Mouse (Mus musculus): Measurements from ENCODE around the gene Smim15. TPM values are rescaled to one million over a fixed set of nuclear protein-coding genes. Genes with fewer than 3 reads are reported as not detected.

Smim15 gene
- polyA plus RNA-seq (2015; fragmentation: Nextera tagmentation; extraction: Ambion mirVana), result 48.4 and 53.2 TPM in 2 replicates

DNA sequence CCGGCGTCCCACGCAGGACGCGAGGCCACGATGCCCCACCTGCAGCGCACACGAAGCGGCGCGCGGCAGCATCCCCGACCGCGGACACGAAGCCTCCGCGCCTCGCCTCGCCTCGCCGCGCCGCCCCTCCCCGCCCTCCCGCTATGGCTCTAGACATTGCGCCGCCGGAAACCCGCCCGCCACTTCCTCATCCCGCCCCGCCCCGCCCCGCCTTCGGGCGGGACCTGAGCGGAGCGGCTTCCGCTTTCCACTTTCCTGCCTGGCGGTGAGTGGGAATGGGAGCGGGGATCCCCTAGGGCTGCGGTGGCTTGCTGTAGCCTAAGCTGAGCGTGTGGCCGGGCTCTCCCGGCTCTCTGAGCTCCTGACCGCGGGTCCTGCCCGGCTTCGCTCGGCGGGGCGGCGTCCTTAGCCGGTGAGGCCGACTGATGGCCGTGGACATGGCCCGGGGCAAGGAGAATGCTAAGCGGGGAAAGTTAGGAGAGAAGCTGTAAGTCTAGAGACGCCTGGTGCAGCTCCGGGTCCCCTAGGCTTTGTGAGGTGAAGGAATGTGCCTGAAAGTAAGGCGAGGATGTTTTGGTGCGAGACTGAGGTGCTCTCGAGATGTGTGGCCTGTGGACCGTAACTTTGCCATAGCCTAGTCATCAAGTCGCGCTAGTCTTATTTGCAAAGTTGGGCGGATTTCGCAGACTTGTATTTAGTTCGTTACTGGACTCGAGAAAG is at the start of gene Smim15:
TSS of gene Smim15 (plus strand) at position 225 of the 720 bp plus-strand sequence.
- peak within 1 kb of the TSS; percentile 94 for H3K27ac ChIP-seq
- no peaks in the 10 kb centered on the region for H3K36me3 ChIP-seq
- H3K4me3 ChIP-seq (replicated peaks), result peak within 1 kb of the TSS; percentile 95
- peak within 1 kb of the TSS; percentile 59 for H3K4me2 ChIP-seq (replicated peaks)
- H3K9me3 ChIP-seq, result no peaks in the 10 kb centered on the region
- peak; percentile 96 for ATAC-seq
- WGBS, result under 1% methylated on average over 70 of the region's 71 CpGs
- peak within 1 kb of the TSS; percentile 99 for H3K9ac ChIP-seq
- peaks cover 6% of the 10 kb centered on the region for H3K4me1 ChIP-seq (replicated peaks)
- H3K27me3 ChIP-seq (replicated peaks), result no peaks in the 10 kb centered on the region

DNA sequence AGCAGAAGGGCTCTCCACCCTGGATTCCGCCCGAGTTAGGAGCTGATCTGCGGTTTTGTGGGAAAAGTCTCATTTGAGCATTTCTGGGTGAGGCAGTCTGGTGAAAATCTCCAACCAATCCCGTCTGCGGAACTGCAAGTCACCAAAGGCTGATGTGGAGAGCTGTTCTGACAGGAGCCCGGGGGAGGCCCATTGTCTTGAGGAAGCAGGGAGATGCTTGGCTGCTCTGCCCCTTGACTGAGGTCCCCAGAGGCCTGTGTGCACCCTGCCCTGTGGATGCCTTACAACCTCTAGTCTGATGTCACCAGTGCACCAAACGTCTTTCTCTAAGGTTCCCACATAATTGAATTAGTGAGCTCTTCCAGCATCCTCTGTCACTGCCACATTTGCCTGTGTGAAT is 49.0 kb upstream of the Smim15 start:
- H3K4me2 ChIP-seq (replicated peaks), result no peak overlapping the region
- H3K9me3 ChIP-seq, result no peaks in the 10 kb centered on the region
- no peaks in the 10 kb centered on the region for H3K27me3 ChIP-seq (replicated peaks)
- ATAC-seq, result no peak
- no peak overlapping the region for H3K4me3 ChIP-seq (replicated peaks)
- no peak overlapping the region for H3K27ac ChIP-seq
- no peaks in the 10 kb centered on the region for H3K36me3 ChIP-seq
- 79% methylated on average over 7 of the region's 7 CpGs for WGBS
- no peak overlapping the region for H3K9ac ChIP-seq
- no peaks in the 10 kb centered on the region for H3K4me1 ChIP-seq (replicated peaks)

DNA sequence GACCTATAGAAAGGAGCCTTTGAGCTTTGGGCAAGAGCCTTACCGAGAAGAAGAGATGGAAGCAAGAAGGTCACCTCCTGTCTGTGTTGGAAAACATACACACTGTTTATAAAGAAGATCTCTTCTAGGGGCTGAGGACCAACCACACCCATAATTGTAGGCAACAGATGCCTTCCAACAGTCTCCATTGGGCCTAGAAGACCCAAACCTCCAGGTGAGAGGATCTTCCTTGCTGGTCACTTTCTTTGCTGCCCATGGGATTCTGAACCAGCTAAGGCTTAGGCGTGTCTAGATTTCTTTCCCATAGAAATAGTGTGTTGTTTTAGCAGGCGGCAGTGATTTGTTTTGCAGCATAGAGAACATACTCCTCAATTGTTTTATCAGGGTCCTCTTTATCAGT is 47.9 kb upstream of the Smim15 start:
- Histone ChIP-seq H3K4me1 (replicated peaks) (no peaks in the 10 kb centered on the region), H3K27ac (no peak overlapping the region), H3K4me2 (replicated peaks) (no peak overlapping the region), H3K36me3 (no peaks in the 10 kb centered on the region), H3K4me3 (replicated peaks) (no peak overlapping the region), H3K27me3 (replicated peaks) (no peaks in the 10 kb centered on the region), H3K9me3 (no peaks in the 10 kb centered on the region), H3K9ac (no peak overlapping the region)
- 94% methylated on average over 3 of the region's 3 CpGs for WGBS
- no peak for ATAC-seq

DNA sequence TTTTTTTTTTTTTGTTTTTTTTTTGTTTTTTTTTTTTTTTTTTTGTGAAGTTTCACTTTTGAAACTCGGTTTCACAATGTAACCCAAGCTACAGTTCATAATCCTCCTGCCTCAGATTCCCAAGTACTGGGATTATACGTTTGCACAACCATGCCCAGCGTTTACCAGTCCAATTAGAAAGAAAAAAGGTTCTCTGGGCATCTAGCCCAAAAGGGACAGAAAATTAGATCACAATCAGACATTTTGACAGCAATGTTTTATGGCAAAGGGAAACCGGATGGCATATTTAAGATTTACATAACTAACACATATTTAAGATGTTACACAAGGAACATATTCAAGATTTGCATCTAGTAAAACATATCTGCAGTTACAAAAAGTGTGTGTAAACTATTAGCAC is 36.4 kb upstream of the Smim15 start:
- WGBS, result 88% methylated on average over 4 of the region's 4 CpGs
- H3K4me1 ChIP-seq (replicated peaks), result no peaks in the 10 kb centered on the region
- no peaks in the 10 kb centered on the region for H3K36me3 ChIP-seq
- H3K4me2 ChIP-seq (replicated peaks), result no peak overlapping the region
- H3K9me3 ChIP-seq, result no peaks in the 10 kb centered on the region
- H3K27me3 ChIP-seq (replicated peaks), result no peaks in the 10 kb centered on the region
- H3K27ac ChIP-seq, result no peak overlapping the region
- no peak overlapping the region for H3K9ac ChIP-seq
- H3K4me3 ChIP-seq (replicated peaks), result no peak overlapping the region
- ATAC-seq, result no peak

DNA sequence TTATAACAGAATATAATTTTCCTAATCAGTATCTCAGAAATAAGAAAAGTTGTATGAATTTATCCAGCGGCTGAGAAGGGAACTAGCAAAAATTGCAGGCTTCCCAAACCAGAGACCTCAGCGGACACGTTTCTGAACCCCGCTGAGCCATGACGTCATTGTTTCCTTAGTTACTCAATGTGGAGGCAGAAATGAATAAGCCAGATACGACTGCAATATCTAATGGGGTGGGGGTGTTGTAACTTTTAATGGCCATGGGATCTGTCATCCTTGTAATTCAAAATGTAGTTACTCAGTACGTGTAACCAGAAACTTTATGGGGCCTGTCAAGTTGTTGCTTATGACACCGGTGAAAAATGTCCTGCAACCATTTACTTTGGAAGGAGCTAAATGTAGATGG is 31.1 kb upstream of the Smim15 start:
- 75% methylated on average over 8 of the region's 8 CpGs for WGBS
- no peak for ATAC-seq
- H3K9ac ChIP-seq, result no peak overlapping the region
- H3K4me1 ChIP-seq (replicated peaks), result no peaks in the 10 kb centered on the region
- H3K36me3 ChIP-seq, result no peaks in the 10 kb centered on the region
- no peaks in the 10 kb centered on the region for H3K9me3 ChIP-seq
- H3K4me3 ChIP-seq (replicated peaks), result no peak overlapping the region
- no peaks in the 10 kb centered on the region for H3K27me3 ChIP-seq (replicated peaks)
- no peak overlapping the region for H3K4me2 ChIP-seq (replicated peaks)
- H3K27ac ChIP-seq, result no peak overlapping the region

DNA sequence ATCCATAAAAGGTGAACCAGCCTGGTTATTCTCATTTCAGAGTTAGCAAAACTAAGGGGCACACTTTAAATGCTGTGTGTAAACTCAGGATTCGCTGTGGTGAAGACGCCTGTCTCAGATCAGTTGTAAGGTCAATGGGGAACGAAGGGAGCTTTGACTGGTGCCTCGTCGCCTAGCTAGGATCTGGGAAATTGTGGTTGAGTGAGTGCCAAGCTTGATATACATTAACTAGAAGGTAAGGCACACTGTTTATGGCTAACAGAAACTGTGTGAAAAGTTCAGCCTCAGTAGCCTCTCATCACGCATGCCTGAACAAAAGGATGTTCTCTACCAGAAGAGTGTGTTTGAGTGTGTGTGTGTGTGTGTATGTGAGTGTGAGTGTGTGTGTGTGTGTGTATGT is 30.4 kb upstream of the Smim15 start:
- no peak overlapping the region for H3K27ac ChIP-seq

DNA sequence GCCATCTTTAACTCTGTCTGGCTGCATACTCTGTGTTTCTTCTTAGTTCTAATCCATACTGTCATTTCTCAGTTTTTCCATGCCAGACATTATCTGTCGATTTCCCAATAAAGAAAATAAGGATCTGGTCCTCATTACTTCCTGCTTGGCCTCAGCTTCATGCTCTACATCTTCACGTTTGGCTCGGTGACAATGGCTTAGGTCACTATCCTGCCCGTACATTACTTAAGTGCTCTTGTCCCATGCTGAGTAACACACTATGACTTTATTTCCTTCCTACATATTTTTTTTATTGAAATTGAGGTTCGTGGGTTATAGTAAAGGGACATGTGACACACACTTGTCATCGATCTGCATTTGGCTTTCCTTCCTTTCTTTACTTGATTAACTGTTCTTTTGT is 29.1 kb upstream of the Smim15 start:
- no peaks in the 10 kb centered on the region for H3K4me1 ChIP-seq (replicated peaks)
- WGBS, result 74% methylated on average over 6 of the region's 6 CpGs
- H3K4me2 ChIP-seq (replicated peaks), result no peak overlapping the region
- H3K27ac ChIP-seq, result no peak overlapping the region
- no peak overlapping the region for H3K4me3 ChIP-seq (replicated peaks)
- no peak for ATAC-seq
- no peak overlapping the region for H3K9ac ChIP-seq
- H3K36me3 ChIP-seq, result no peaks in the 10 kb centered on the region
- H3K9me3 ChIP-seq, result no peaks in the 10 kb centered on the region
- no peaks in the 10 kb centered on the region for H3K27me3 ChIP-seq (replicated peaks)

More for the DNA sequence above, 30.4 kb upstream of the Smim15 start:
- no peak overlapping the region for H3K4me3 ChIP-seq (replicated peaks)
- no peaks in the 10 kb centered on the region for H3K4me1 ChIP-seq (replicated peaks)
- no peaks in the 10 kb centered on the region for H3K27me3 ChIP-seq (replicated peaks)
- no peaks in the 10 kb centered on the region for H3K36me3 ChIP-seq
- H3K9ac ChIP-seq, result no peak overlapping the region
- 58% methylated on average over 6 of the region's 6 CpGs for WGBS
- H3K4me2 ChIP-seq (replicated peaks), result no peak overlapping the region
- H3K9me3 ChIP-seq, result no peaks in the 10 kb centered on the region
- no peak for ATAC-seq

DNA sequence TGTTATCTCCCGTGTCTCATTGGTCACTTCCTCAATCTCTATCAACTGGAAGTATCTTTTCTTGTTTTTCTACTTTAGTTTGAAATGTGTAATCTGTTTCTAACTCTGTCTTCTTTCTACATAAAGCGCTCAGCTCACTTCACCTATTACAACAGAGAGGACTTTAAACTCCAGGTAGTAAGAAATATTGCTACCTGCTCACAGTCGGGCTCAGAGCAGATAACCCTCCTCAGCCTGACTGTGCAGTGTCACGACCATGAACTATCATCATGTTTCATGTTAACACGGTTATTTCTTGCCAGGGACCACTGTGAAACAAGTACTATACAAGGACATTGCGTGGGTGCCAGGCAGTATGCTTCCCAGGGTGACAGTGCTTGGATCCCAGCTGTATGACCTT is 26.9 kb upstream of the Smim15 start:
- Histone ChIP-seq H3K36me3 (no peaks in the 10 kb centered on the region), H3K9me3 (no peaks in the 10 kb centered on the region), H3K4me3 (replicated peaks) (no peak overlapping the region), H3K27ac (no peak overlapping the region), H3K9ac (no peak overlapping the region), H3K4me1 (replicated peaks) (no peaks in the 10 kb centered on the region), H3K4me2 (replicated peaks) (no peak overlapping the region), H3K27me3 (replicated peaks) (no peaks in the 10 kb centered on the region)
- WGBS, result 68% methylated on average over 6 of the region's 6 CpGs
- peak; percentile 67; the same call in 1 of the 2 replicates for ATAC-seq

DNA sequence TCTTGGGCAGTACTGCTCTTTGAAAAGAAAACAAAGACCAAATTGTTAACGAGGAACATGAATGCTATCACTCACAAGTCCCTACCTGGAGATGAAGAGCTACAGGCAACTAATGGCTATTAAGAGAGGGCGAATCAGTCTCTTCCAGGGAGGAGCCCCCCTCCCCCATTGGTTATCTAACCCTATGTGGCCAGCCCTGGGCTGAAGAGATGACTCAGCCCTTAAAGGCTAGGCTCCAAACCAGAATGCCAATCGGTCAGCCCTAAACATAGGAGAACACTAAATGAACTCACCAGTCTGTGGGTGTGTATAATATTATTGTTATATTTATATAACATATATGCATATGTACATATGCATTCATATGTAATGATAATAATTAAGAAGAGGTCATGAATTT is 18.4 kb upstream of the Smim15 start:
- no peak overlapping the region for H3K4me2 ChIP-seq (replicated peaks)
- no peaks in the 10 kb centered on the region for H3K4me1 ChIP-seq (replicated peaks)
- H3K27me3 ChIP-seq (replicated peaks), result no peaks in the 10 kb centered on the region
- ATAC-seq, result no peak
- no peaks in the 10 kb centered on the region for H3K36me3 ChIP-seq
- H3K9me3 ChIP-seq, result no peaks in the 10 kb centered on the region
- no peak overlapping the region for H3K9ac ChIP-seq
- H3K27ac ChIP-seq, result no peak overlapping the region
- WGBS, result 75% methylated on average over 3 of the region's 3 CpGs
- no peak overlapping the region for H3K4me3 ChIP-seq (replicated peaks)

DNA sequence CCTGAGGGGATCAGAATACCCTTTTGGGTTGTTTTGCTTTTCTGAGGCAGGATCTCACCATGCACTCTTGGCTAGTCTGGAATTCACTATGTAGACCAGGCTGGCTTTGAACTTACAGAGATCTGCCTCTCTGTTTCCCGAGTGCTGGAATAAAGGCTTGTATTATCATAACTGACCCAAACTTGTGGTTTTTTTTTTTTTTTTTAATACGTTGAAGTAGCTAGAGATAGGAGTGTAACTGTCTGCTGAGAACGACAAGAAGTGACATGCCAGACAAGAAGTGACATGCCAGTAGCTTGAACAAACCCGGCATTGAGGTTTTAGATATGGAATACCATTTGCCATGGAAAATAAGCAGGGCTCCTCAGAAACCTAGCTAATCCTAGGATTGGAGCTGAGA is 11.5 kb upstream of the Smim15 start:
- H3K27ac ChIP-seq, result no peak overlapping the region
- 93% methylated on average over 4 of the region's 4 CpGs for WGBS

DNA sequence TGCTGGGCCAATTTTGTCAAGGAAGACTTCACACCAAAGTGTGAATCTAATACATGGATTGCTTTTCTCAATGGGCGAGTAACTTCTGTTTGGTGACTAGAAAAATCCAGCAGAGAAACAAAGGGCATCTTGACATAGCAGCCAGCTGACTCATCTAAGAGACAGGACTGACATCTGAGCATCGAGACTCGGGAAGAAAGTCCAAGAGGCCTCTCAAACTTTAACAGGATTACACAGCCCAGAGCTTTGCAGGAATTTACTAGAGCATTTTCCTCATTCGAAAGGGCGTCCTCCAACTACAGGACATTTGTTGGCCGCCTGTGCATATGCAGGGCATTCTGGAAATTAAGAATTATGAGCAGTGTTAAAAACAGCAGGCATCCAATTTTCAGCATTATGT is 4.9 kb upstream of the Smim15 start:
- 62% methylated on average over 6 of the region's 6 CpGs for WGBS
- Histone ChIP-seq H3K9me3 (no peaks in the 10 kb centered on the region), H3K27ac (no peak overlapping the region), H3K9ac (no peak overlapping the region), H3K4me2 (replicated peaks) (no peak overlapping the region), H3K4me3 (replicated peaks) (no peak overlapping the region), H3K27me3 (replicated peaks) (no peaks in the 10 kb centered on the region), H3K36me3 (no peaks in the 10 kb centered on the region), H3K4me1 (replicated peaks) (no peaks in the 10 kb centered on the region; the same call in 1 of the 2 replicates)
- no peak for ATAC-seq

More for the DNA sequence above, 11.5 kb upstream of the Smim15 start:
- Histone ChIP-seq H3K4me2 (replicated peaks) (no peak overlapping the region), H3K27me3 (replicated peaks) (no peaks in the 10 kb centered on the region), H3K9ac (no peak overlapping the region), H3K9me3 (no peaks in the 10 kb centered on the region), H3K36me3 (no peaks in the 10 kb centered on the region), H3K4me3 (replicated peaks) (no peak overlapping the region), H3K4me1 (replicated peaks) (no peaks in the 10 kb centered on the region)
- no peak for ATAC-seq

DNA sequence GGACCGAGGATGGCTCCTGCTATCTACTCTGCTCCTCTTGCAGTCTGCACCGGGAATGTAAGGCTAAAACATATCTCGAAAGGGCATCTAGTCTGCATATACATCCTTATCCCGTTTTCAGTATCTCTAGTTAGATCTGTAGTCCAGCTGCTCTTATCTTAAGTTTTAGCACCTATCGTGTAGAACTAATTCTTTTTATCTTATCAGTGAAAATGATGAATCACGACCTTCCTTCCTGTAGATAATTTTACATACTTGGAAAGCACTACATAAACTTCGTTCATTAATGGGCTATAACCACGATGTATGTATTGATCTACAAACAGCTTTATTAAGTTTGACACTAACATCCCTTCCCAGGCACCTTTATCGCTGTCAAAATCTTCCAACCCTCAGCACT is 4.3 kb upstream of the Smim15 start:
- no peak for ATAC-seq
- Histone ChIP-seq H3K9me3 (no peaks in the 10 kb centered on the region), H3K27me3 (replicated peaks) (no peaks in the 10 kb centered on the region), H3K36me3 (no peaks in the 10 kb centered on the region), H3K9ac (no peak overlapping the region), H3K27ac (no peak overlapping the region), H3K4me1 (replicated peaks) (no peaks in the 10 kb centered on the region; the same call in 1 of the 2 replicates), H3K4me2 (replicated peaks) (no peak overlapping the region), H3K4me3 (replicated peaks) (no peak overlapping the region)
- 63% methylated on average over 9 of the region's 9 CpGs for WGBS

DNA sequence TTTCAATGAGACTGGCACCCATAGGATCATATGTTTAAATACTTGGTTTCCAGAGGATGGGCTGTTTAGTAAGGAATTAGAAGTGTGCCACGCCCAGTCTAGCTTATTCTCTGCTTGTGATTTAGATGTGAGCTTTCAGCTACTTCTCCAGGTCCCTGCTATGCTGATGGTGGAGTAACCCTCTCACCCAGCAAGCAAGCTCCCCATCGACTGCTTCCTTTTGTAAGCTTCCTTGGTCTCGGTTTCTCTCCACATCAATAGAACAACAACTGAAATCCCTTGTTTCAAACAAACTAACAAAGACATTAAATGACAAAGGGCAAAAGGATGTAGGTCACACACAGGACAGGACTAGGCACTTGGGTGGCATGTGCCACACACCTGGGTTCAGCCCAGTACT is 3.8 kb upstream of the Smim15 start:
- Histone ChIP-seq H3K27me3 (replicated peaks) (no peaks in the 10 kb centered on the region), H3K4me3 (replicated peaks) (no peak overlapping the region), H3K27ac (no peak overlapping the region), H3K4me1 (replicated peaks) (no peaks in the 10 kb centered on the region; the same call in 1 of the 2 replicates), H3K36me3 (no peaks in the 10 kb centered on the region), H3K9ac (no peak overlapping the region), H3K4me2 (replicated peaks) (no peak overlapping the region), H3K9me3 (no peaks in the 10 kb centered on the region)
- WGBS, result 83% methylated on average over 3 of the region's 3 CpGs
- ATAC-seq, result no peak
